Mouse (Mus musculus) embryo, embryonic 11 days (tissue): ENCODE data around the gene Sox13.
A peak's percentile ranks its signal among the peaks of the same experiment; 100 is the strongest.
"Not testable (repeated sequence)": the region's sequence is repeated elsewhere in the genome, so short reads cannot be mapped to it uniquely, and the experiment has no call there.

Experiments used
- DNase-seq: peaks from one replicate; pipeline ENCODE4 v3.0.0-alpha.2; 2015

Sox13 gene

GRCm38 (mm10) chr1:133366951-133367605, 57.1 kb downstream of the Sox13 start:
- DNase-seq = no peak

GRCm38 (mm10) chr1:133364890-133365289, 59.3 kb downstream of the Sox13 start:
- no peak for DNase-seq

DNA sequence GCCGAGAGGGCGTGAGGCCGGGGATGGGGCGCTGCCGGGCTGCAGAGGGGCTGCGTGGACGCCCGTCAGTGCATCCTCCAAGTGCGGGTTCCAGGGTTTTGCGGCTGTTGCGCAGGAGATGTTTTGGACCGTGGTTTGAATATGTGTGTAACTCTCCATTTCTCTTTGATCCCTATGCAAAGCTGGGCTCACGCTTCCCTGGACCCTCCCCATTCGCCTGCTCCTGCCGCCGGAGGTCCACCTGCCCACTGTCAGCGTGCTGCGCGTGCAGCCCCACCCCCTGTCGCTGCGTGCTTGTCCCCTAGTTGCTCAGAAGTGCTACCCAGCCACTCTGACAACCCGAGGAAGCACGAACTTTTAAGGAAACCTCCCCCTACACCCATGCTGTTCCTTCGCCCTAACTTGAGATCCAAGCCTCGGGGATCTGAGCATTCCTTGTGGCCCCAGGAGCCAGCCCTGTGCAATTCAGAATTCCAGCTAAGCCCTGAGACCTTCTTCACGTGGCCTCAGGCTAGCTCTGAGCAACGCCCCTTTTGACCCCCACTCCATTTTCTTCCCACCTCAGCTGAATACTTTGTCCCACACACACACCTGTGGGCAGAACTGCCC, 60.1 kb downstream of the Sox13 start:
- DNase-seq = no peak

DNA sequence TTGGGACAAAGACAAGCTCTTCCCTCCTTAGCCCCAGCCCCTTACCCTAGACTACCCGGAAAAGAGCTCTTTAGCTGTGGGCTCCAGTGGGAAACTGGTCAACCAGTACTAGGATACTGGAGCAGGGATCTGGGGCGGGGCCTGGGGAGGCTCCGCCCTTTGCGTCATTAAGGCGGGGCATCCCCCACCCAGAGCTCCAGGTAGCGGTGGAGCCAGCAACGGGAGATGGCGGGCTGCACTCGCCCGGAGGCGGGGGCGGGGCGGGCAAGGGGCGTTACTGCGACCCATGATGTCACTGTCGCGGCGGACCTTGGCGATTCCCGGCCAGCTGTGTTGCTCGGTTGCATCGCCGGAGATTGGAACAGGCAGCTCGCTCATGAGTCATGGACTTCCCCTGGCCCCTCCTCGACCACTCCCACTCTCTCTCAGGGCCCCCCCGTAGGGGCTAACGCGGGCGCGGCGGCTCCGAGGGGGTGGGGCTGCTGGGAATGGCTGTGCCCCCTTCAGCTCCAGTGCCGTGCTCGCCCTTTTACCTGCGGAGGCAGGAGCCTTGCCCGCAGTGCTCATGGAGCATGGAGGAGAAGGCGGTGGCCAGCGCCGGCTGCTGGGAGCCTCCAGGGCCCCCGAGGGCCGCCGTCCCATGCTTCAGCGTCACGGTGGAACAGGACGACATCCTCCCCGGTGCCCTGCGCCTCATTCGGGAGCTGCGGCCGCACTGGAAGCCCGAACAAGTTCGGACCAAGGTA, 60.7 kb downstream of the Sox13 start, which contains the start of gene Etnk2:
TSS of gene Etnk2 (plus strand) at position 297 of the 746 bp plus-strand sequence.
- DNase-seq = peak; percentile 85

DNA sequence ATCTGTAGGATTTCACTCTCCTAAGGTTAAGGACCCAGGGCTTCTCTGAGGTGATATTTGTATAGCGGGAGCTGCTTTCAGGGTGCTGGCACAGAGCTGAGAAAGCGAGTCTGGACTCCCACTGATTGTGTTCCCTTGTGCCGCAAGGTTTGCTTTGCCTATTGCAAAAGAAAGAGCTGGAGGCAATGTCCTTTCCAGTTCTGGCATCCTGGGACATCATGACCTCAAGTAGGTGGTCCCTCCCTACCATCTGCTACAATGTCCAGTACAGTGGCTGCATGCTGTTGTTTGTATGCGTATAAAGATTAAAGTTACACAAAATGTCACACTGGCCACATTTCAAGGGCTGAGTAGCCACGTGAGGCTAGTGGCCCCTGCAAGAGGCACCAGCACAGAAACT, 62.1 kb downstream of the Sox13 start:
- no peak for DNase-seq

GRCm38 (mm10) chr1:133361006-133361405, 63.2 kb downstream of the Sox13 start:
- DNase-seq = no peak

- DNase-seq = no peak
Measured at GRCm38 (mm10) chr1:133356330-133356729, 67.8 kb downstream of the Sox13 start.

- DNase-seq = no peak
Measured at GRCm38 (mm10) chr1:133355912-133356311, 68.3 kb downstream of the Sox13 start.

DNA sequence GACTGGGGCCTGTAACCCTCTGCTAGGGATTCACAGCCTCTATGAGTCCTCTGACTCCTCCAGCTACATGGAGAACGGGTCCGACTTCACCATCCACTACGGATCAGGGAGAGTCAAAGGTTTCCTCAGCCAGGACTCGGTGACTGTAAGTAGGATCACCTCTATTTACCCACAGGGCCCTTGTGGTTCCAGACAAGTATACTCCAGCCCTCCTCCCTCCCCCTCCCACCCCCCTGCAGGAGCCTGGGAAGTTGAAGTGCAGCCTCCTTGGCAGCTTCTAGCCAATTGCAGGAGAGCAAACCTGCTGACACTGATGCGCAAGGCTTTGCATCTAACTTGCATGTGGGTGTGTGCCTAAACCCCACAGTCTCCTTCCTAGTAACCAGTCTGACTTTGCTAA, 68.7 kb downstream of the Sox13 start:
- DNase-seq = no peak

- peak; percentile 73 for DNase-seq
Measured at GRCm38 (mm10) chr1:133353371-133353809, 70.8 kb downstream of the Sox13 start.

- no peak for DNase-seq
Measured at GRCm38 (mm10) chr1:133351762-133352161, 72.4 kb downstream of the Sox13 start.

DNA sequence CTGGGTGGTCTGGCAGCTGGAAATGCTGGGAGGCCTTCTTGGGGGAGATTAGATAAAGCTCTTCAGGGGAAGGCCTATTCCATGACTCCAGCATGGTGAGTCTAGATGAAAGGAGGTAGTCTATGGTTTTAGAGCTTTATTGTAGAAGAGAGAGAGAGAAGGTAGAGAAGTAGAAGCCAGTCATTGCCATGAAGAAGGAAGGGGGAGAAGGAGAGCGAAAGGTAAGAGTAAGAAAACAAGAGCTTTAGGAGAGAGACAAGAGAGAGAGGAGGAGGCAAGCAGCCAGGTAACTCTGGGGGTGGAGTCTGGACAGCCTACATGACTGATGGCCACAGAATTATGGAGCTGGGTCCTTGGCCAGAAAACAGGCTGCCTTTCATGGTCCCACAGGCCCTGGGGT, 74.0 kb downstream of the Sox13 start, which contains the start of gene Ren1:
TSS of gene Ren1 (plus strand) at position 301 of the 400 bp plus-strand sequence.
- no peak for DNase-seq

DNA sequence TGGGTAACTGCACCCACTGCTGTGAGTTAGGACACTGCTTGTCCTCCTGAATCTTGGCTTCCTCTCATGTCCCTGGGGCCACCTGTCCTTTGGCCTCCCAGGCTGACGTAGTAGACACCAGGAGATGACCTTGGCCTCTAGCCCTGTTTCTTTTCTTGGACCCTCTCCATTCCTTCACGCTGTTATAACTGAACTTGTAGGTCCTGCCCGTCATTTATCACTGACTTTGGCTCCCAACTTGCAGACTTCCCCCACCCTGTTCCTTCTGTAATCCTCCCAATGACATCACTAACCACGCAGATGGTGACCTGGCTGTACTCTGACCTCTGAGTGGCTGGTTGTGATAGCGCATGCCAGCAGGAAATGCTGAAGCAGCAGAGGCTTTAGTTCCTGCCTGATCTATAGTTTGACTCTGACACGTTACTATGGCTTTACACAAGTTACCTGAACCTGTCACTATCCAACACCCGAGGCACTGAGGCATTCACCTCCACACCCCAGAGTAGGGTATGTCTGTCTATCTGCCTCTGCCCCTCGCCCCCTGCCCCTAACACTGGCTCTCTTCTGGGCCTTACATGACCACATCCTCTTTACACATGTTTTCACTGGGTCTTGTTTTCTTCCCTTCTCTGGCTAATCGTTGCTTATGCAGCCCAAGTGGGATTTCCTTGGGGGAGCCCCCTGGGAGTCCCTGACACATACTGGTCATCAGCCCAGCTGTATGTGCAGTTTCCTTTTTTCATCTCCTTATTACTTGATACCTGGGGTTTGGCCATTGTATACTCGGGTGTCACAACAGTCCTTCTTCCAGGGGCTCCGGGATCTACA, 76.3 kb downstream of the Sox13 start:
- DNase-seq = no peak

- DNase-seq = no peak
Measured at GRCm38 (mm10) chr1:133347226-133347625, 77.0 kb downstream of the Sox13 start.

GRCm38 (mm10) chr1:133346531-133346930, 77.6 kb downstream of the Sox13 start:
- no peak for DNase-seq

DNA sequence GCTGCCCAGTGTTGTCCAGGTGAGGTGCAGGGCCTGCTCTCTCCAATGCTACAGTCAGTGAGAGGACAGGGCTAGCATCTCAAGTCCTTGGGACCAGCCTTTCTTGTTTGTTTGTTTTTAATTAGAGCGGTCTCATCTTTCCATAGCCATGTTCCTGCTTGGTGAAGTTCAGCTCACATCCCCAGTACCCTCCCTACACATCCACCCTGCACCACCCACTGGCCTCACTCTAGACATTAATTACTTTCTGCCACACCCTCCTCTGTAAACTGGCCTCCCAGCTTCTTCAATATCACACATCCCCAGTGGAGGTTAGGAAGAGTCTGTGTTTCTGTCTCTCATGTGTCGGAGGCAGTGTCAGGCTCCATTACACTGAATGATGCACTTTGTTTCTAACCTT, 79.8 kb downstream of the Sox13 start:
- DNase-seq = no peak

- not testable (repeated sequence) for DNase-seq
Measured at GRCm38 (mm10) chr1:133340403-133340802, 83.8 kb downstream of the Sox13 start.

DNA sequence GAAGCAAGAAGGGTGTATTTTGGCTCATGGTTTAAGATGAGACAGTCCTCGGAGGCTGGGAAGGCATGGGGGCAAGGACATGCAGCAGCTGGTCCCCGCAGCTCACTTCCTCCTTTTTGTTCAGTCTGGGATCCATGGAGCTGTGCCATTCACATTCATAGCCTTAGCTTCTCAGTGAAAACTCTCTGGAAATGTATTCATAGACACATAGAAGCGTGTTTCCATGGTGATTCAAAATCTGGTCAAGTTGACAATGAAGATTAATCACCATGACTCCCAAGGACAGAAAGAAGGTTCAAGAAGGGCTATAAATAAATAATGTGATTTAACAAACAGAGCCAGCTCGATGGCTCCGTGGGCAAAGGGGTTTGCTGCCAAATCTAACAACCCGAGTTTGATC, 90.2 kb downstream of the Sox13 start:
- DNase-seq = no peak

- DNase-seq = no peak
Measured at GRCm38 (mm10) chr1:133332656-133333430, 91.3 kb downstream of the Sox13 start.
